Mouse (Mus musculus): Measurements from ENCODE around the gene Rab21.

The Rab21 gene

GRCm38 (mm10) chr10:115270612-115271390 is 44.6 kb downstream of the Rab21 start:
- no peak for DNase-seq

GRCm38 (mm10) chr10:115262926-115263562 is 52.4 kb downstream of the Rab21 start:
- no peak for DNase-seq

GRCm38 (mm10) chr10:115262261-115262660 is 53.1 kb downstream of the Rab21 start:
- DNase-seq: no peak

GRCm38 (mm10) chr10:115261428-115261827 is 54.0 kb downstream of the Rab21 start:
- no peak for DNase-seq

- DNase-seq: no peak
Measured at GRCm38 (mm10) chr10:115256162-115256561, 59.2 kb downstream of the Rab21 start.

- no peak for DNase-seq
Measured at GRCm38 (mm10) chr10:115253521-115253920, 61.9 kb downstream of the Rab21 start.

- peak; percentile 38 for DNase-seq
Measured at GRCm38 (mm10) chr10:115252321-115252757, 63.1 kb downstream of the Rab21 start.

- DNase-seq: peak; percentile 99
Measured at GRCm38 (mm10) chr10:115251088-115251934, 64.1 kb downstream of the Rab21 start, which contains the start of gene Tbc1d15. TSS of gene Tbc1d15 (minus strand) at chr10:115251467.

GRCm38 (mm10) chr10:115250235-115251087 is 64.9 kb downstream of the Rab21 start:
- DNase-seq: peak; percentile 10

- DNase-seq: no peak
Measured at GRCm38 (mm10) chr10:115248041-115248440, 67.4 kb downstream of the Rab21 start.

- DNase-seq: no peak
Measured at GRCm38 (mm10) chr10:115245488-115245887, 69.9 kb downstream of the Rab21 start.

- DNase-seq: no peak
Measured at GRCm38 (mm10) chr10:115241082-115241595, 74.3 kb downstream of the Rab21 start.

- no peak for DNase-seq
Measured at GRCm38 (mm10) chr10:115237931-115238330, 77.5 kb downstream of the Rab21 start.

Data from thymus, postnatal 4 days (tissue).